Mouse (Mus musculus) embryonic facial prominence, embryonic 11.5 days (tissue): ENCODE data around the gene Polr2c. TPM values are rescaled to one million over a fixed set of nuclear protein-coding genes. Genes with fewer than 3 reads are reported as not detected.

Experiments
- polyA plus RNA-seq: library from polyadenylated mRNA; unstranded; fragments of >200 nt; fragmentation: Nextera tagmentation; extraction: Ambion mirVana; gene quantifications from 2 replicates; pipeline ENCODE4 v1.2.1, GENCODE M21; 2014

The Polr2c gene
- polyA plus RNA-seq, 1 experiment from 2014 or later, result 173 TPM

Other genes starting within 250 kb of the Polr2c start
- 71.8 and 73.4 TPM in 2 replicates for gene Arl2bp, start 190.8 kb upstream of the Polr2c start, polyA plus RNA-seq
- gene Pllp, start 161.2 kb upstream of the Polr2c start, polyA plus RNA-seq, result 0.47 and 1.5 TPM in 2 replicates
- not detected in 2 replicates for gene Ccl22, start 111.9 kb upstream of the Polr2c start, polyA plus RNA-seq
- gene Cx3cl1, start 85.4 kb upstream of the Polr2c start, polyA plus RNA-seq, result 4.6 and 5.6 TPM in 2 replicates
- gene Ccl17, start 47.0 kb upstream of the Polr2c start, polyA plus RNA-seq, result not detected in 2 replicates
- 51.9 and 52.8 TPM in 2 replicates for gene Coq9, start 19.1 kb upstream of the Polr2c start, polyA plus RNA-seq
- gene Ciapin1, start 19.1 kb upstream of the Polr2c start, polyA plus RNA-seq, result 123 and 139 TPM in 2 replicates
- 11.6 and 11.9 TPM in 2 replicates for gene Dok4, start 18.9 kb downstream of the Polr2c start, polyA plus RNA-seq
- 28.1 and 30.3 TPM in 2 replicates for gene Ccdc102a, start 60.6 kb downstream of the Polr2c start, polyA plus RNA-seq
- not detected in 2 replicates for gene Adgrg5, start 66.2 kb downstream of the Polr2c start, polyA plus RNA-seq
- 31.4 and 33.2 TPM in 2 replicates for gene Adgrg1, start 117.3 kb downstream of the Polr2c start, polyA plus RNA-seq
- gene Adgrg3, start 160.2 kb downstream of the Polr2c start, polyA plus RNA-seq, result 2.0 and 3.2 TPM in 2 replicates
- not detected in 2 replicates for gene Drc7, start 197.7 kb downstream of the Polr2c start, polyA plus RNA-seq
- gene Katnb1, start 223.7 kb downstream of the Polr2c start, polyA plus RNA-seq, result 21.6 and 25.7 TPM in 2 replicates